ENCODE assay signal across 17 mouse cellular contexts in genomic region chr13:99557331-99557730, GRCm38 (mm10).
"Had no signal": no experiment of that assay in that cellular context is flagged by ENCODE, and none has a peak within 500 bp of the region (broad histone marks: within the 10 kb centered on the region; RNA-seq: fewer than 3 reads in every experiment).

No protein-coding gene starts in this region.

- H3K9me3 ChIP-seq: limb, embryonic 12.5 days; limb, embryonic 15.5 days; midbrain, embryonic 12.5 days; midbrain, embryonic 15.5 days; neural tube, embryonic 12.5 days; neural tube, embryonic 15.5 days had no signal

- H3K4me3 ChIP-seq: limb, embryonic 12.5 days; limb, embryonic 15.5 days; megakaryocyte, embryonic 14.5 days; midbrain, embryonic 12.5 days; midbrain, embryonic 15.5 days; neural tube, embryonic 12.5 days; neural tube, embryonic 15.5 days had no signal

- H3K36me3 ChIP-seq: limb, embryonic 12.5 days; limb, embryonic 15.5 days; midbrain, embryonic 12.5 days; midbrain, embryonic 15.5 days; neural tube, embryonic 12.5 days; neural tube, embryonic 15.5 days had no signal

- H3K27me3 ChIP-seq: limb, embryonic 12.5 days; limb, embryonic 15.5 days; megakaryocyte, embryonic 14.5 days; midbrain, embryonic 12.5 days; midbrain, embryonic 15.5 days; neural tube, embryonic 12.5 days; neural tube, embryonic 15.5 days had no signal

- H3K27ac ChIP-seq: limb, embryonic 12.5 days; limb, embryonic 15.5 days; liver, embryonic 14.5 days; midbrain, embryonic 12.5 days; midbrain, embryonic 15.5 days; neural tube, embryonic 12.5 days; neural tube, embryonic 15.5 days; stomach, postnatal 0 days had no signal

- DNase-seq: kidney, adult 8-10 months; kidney, postnatal 14 days; kidney, postnatal 4 days; left cerebral cortex, postnatal 4 days; liver, postnatal 0 days; lung, embryonic 14.5 days; lung, postnatal 36 days; thymus, postnatal 25 days had no signal

- H3K4me1 ChIP-seq: megakaryocyte, embryonic 14.5 days had no signal
